Mouse (Mus musculus): Measurements from ENCODE around the gene Rnasel.
A peak's percentile ranks its signal among the peaks of the same experiment; 100 is the strongest.

The Rnasel gene

DNA sequence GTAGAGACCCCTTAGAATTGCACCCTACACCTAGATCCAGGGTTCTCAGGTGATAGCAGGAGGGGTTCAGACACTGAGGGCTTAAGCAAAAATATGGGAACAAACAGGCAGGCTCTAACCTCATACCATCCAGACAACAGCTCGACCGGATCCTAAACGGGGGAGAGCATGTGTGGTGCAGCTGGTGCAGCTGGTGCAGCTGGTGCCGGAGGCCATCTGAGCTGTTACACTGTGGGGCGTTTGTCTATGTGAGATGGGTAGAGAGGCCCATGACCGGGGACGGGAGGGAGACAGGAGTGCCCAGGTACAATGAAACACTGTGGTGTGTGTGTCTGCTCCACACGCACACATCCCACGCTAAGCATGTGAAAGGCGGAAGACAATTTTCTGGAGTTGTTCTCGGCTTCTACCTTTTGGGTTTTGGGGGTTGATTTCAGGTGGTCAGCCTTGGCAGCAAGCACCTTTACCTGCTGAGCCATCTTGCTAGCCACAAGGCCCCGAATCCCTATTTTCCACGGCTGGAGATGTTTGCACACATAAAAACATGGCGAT lies 3.0 kb upstream of the Rnasel start:
- no peak for TF ChIP-seq GATA4 (IDR thresholded peaks at IDR 0.05; ENCODE audit: insufficient replicate concordance, low read length)

GRCm38 (mm10) chr1:153746728-153747127 lies 2.5 kb upstream of the Rnasel start:
- no peak for TF ChIP-seq GATA4 (IDR thresholded peaks at IDR 0.05; ENCODE audit: insufficient replicate concordance, low read length)

DNA sequence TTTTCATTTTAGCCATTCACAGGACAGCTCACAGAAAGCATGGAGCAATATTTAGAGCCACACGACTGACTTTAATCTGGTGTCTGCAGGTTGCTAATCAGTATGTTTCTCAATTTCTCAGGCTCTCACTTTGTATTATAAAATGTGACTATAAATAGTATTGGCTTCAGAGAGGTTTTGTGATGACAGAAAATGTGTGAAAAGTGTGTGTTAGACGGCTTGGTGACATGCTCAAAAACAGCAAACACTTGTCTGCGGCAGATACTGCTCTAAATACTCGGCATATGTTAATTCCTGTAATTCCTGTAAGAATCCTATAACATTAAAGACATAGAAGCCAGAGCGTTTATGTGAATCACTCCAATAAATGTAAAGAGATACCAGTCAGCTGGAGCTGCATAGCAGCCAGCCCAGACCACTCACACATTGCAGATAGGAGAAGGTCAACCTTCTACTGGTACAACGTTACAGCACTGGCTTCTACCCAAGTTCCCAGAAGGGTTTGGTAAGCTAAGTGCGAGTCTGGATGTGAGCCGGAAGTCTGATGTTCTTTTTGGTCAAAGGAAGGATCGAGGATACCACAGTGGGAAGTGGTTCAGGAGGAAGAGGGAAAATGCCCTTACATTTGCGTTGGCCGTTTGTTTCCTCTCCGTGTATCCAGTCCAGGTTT lies 1.2 kb upstream of the Rnasel start:
- TF ChIP-seq GATA4 (IDR thresholded peaks at IDR 0.05; ENCODE audit: insufficient replicate concordance, low read length): no peak

GRCm38 (mm10) chr1:153748549-153748948 lies 677 bp upstream of the Rnasel start:
- TF ChIP-seq GATA4 (IDR thresholded peaks at IDR 0.05; ENCODE audit: insufficient replicate concordance, low read length): no peak

- TF ChIP-seq GATA4 (IDR thresholded peaks at IDR 0.05; ENCODE audit: insufficient replicate concordance, low read length): no peak
Measured at GRCm38 (mm10) chr1:153750054-153750453, 828 bp downstream of the Rnasel start.

- TF ChIP-seq GATA4 (IDR thresholded peaks at IDR 0.05; ENCODE audit: insufficient replicate concordance, low read length): peak; percentile 85
Measured at GRCm38 (mm10) chr1:153751763-153752301, 2.6 kb downstream of the Rnasel start.

DNA sequence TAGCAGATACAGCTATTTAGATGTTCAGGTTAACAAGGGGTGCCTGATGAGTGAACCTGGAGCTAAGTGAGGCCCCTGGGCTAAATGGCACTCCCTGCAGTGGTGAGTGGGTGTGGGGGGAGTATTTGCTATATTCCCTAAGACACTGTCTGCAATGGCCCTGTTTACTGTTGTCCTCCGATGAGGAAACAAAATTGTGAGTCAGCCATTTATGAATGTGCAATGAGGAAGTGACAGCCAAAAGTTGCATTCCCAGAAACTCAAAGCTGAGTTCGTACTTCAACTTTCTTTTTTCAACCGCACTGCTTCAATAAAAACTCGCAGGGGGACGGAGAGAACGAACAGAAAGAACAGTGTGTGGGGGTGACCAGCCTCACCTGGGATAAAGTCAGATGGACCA lies 3.3 kb downstream of the Rnasel start:
- TF ChIP-seq GATA4 (IDR thresholded peaks at IDR 0.05; ENCODE audit: insufficient replicate concordance, low read length): no peak

GRCm38 (mm10) chr1:153753725-153754464 lies 4.7 kb downstream of the Rnasel start:
- TF ChIP-seq GATA4 (IDR thresholded peaks at IDR 0.05; ENCODE audit: insufficient replicate concordance, low read length): no peak

DNA sequence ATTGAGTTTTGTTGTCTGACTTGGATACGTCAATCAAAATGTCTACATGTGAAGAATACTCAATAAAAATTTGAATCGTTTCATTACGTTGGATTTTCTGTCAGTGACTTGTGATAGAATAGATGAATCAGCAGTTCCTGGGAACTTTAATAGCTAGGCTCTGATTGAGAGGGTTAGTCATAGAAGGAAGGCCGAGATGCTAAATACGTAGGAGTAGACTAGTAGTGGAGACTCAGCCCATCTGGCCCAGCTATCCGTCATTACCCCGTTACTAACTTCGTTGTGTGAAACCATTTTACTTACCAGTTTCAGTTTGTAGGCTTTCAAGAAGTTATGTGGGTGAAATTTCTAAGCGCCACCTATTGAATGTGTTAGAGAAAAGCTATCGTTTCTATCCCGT lies 14.9 kb downstream of the Rnasel start:
- TF ChIP-seq GATA4 (IDR thresholded peaks at IDR 0.05; ENCODE audit: insufficient replicate concordance, low read length): no peak

- no peak for TF ChIP-seq GATA4 (IDR thresholded peaks at IDR 0.05; ENCODE audit: insufficient replicate concordance, low read length)
Measured at GRCm38 (mm10) chr1:153766298-153766697, 17.1 kb downstream of the Rnasel start.

- TF ChIP-seq GATA4 (IDR thresholded peaks at IDR 0.05; ENCODE audit: insufficient replicate concordance, low read length): no peak
Measured at GRCm38 (mm10) chr1:153767281-153767680, 18.1 kb downstream of the Rnasel start.

DNA sequence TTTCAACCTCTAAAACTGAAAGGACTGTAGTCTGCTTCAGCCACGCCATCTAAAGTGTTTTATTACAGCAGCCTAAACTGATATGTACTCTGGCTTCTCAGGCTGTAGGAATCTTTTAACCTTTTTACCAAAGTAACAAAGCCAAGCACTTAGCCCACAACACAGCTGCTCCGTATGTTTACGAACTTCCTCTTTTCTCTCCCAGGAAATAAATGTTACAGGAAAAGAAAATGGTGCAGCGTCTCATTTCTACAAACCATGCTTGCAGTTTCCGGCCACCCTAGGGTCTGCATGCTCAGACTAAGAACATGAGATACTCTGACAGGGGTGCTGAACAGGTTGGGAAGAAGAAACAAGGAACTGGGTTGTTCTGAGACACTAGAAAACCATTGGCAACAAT lies 19.2 kb downstream of the Rnasel start:
- no peak for TF ChIP-seq GATA4 (IDR thresholded peaks at IDR 0.05; ENCODE audit: insufficient replicate concordance, low read length)

DNA sequence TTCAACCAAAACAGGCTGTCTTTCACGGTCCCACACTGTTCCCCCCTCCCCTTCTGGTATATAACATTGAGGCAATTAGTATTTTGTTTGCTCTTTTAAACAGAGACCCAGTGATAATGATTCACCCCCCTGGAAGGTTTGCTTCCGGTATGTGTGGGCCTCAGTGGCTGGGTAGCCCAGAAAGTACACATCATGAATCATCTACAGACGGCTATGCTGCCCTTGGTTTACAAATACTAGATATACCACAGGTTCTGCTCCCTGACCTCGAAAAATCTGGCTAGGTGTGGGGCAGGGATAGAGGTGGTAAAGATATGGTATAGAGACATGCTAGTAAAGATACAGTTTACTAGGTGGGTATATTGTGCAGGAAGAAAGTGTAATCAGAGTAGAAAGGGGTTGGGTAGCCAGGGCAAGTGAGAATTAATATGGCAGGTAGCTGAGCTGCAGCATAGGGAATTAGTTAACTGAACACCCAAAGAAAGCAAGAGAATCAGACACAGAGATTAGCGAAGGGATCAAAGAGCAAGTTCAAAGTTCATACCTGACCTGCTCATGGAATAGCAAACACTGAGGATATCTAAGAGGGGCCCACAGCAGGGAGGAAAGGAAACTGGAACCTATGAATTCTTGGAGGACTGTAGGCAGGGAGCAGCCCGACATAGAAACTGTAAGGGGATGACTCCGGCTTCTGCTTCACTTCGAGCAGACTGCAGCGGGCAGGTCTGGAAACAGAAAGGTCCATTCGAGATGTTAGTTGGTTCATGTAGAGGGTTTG lies 21.0 kb downstream of the Rnasel start:
- TF ChIP-seq GATA4 (IDR thresholded peaks at IDR 0.05; ENCODE audit: insufficient replicate concordance, low read length): peak; percentile 11; the same call in 1 of the 2 replicates

DNA sequence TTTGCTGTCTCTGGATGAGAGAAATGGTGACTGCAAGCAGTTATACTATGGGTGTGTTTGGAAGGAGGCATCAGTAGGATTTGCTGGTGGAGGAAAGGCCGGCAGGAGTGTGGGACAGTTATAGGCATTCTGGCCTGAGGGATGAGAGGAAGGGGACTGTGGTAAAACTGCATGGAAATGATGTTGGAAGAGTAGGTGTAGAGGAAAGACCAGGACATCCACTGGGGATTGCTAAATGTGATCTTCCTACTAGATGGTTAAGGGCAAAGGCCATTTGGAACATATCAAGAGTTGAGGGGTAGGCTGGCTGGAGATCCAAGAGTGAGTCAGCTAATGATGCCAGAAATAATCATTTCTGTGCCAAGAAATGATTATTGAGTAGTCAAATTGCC lies 21.5 kb downstream of the Rnasel start:
- no peak for TF ChIP-seq GATA4 (IDR thresholded peaks at IDR 0.05; ENCODE audit: insufficient replicate concordance, low read length)

DNA sequence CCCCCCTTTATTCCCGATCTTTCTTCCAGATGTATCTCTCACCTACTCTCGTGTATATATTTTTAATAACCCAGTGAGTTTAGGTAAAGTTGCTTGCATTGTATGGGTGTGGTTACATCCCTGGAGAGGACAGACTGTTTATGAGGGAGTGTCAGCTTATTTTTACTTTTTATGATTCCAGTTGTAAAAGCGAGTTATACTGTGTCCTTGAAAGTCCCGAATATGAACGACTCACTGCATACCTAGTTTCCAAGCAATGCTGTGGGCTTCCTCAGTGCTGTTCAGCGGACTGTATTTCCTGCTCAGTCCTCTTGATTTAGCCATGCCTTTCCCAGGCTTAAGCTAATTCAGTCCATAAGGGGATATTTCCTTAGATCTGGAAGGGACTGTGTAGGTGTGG lies 25.9 kb downstream of the Rnasel start:
- no peak for TF ChIP-seq GATA4 (IDR thresholded peaks at IDR 0.05; ENCODE audit: insufficient replicate concordance, low read length)
